Mouse (Mus musculus) neural tube, embryonic 12.5 days (tissue): ENCODE measurements around the gene Il23r. TPM values are rescaled to one million over a fixed set of nuclear protein-coding genes. Genes with fewer than 3 reads are reported as not detected.
"Not testable (repeated sequence)": the region's sequence is repeated elsewhere in the genome, so short reads cannot be mapped to it uniquely, and the experiment has no call there.

ENCODE experiments used
- ATAC-seq: fragments of 200-750 bp; cut with Nextera tagmentation; 2 replicates; pipeline ENCODE4 v1.8.0; 2017; ENCODE audit warnings: low read depth, mild to moderate bottlenecking, moderate TSS enrichment, moderate library complexity; ENCODE audit not compliant: low FRiP score
- H3K27ac ChIP-seq: fragments of 300-500 bp; sonication (generic); 2 replicates; pipeline ENCODE4 v1.5.1; 2016
- H3K27me3 ChIP-seq: fragments of 300-500 bp; sonication (generic); replicated peaks from 2 replicates; pipeline ENCODE4 v1.6.1; 2016; ENCODE audit warnings: mild to moderate bottlenecking
- H3K36me3 ChIP-seq: fragments of 300-500 bp; sonication (generic); 2 replicates; pipeline ENCODE4 v1.6.1; 2016; ENCODE audit warnings: mild to moderate bottlenecking
- H3K4me1 ChIP-seq: fragments of 300-500 bp; sonication (generic); 2 replicates; pipeline ENCODE4 v1.6.1; 2016
- H3K4me2 ChIP-seq: fragments of 300-500 bp; sonication (generic); replicated peaks from 2 replicates; pipeline ENCODE4 v1.6.1; 2016; ENCODE audit warnings: mild to moderate bottlenecking
- H3K4me3 ChIP-seq: fragments of 300-500 bp; sonication (generic); 2 replicates; pipeline ENCODE4 v1.5.1; 2016
- H3K9ac ChIP-seq: fragments of 300-500 bp; sonication (generic); 2 replicates; pipeline ENCODE4 v1.6.1; 2016; ENCODE audit warnings: mild to moderate bottlenecking
- H3K9me3 ChIP-seq: fragments of 300-500 bp; sonication (generic); 2 replicates; pipeline ENCODE4 v1.6.1; 2016; ENCODE audit warnings: mild to moderate bottlenecking
- WGBS: fragments of 180-500 bp; shearing (Covaris S2); methylation state at CpG from one replicate; pipeline ENCODE4 v1.1.7; 2016; 5-methylcytosine and 5-hydroxymethylcytosine counted together
- polyA plus RNA-seq: library from polyadenylated mRNA; unstranded; fragments of >200 nt; fragmentation: Nextera tagmentation; extraction: Ambion mirVana; gene quantifications from 2 replicates; pipeline ENCODE4 v1.2.1, GENCODE M21; 2016

Il23r gene
- not detected in 2 replicates for polyA plus RNA-seq

DNA sequence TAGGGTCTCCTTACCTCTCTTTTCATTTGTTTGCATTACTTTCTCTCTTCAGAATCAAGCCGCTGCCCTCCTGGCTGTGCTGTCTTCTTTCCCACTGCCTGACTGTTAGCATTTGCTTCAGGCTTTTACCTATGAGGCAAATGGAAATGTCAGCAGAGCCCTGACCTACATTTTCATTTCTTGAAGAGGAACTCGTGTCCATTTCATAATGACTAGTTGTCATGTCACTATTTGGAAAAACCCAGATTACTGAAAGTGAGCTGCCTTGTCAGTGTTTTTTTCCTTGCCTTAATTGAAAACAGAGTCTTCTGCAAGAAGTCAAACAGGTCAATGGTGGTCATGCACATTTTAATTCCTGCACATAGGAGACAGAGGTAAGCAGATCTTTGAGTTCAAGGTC lies at the start of gene Il23r:
TSS of gene Il23r (minus strand) at position 101 of the 400 bp plus-strand sequence.
- H3K9ac ChIP-seq = no peak within 1 kb of the TSS
- WGBS = 81% methylated on average over 2 of the region's 2 CpGs
- no peaks in the 10 kb centered on the region for H3K9me3 ChIP-seq
- no peak within 1 kb of the TSS for H3K4me3 ChIP-seq
- H3K27me3 ChIP-seq = no peaks in the 10 kb centered on the region
- ATAC-seq = no peak
- H3K27ac ChIP-seq = no peak within 1 kb of the TSS
- H3K36me3 ChIP-seq = no peaks in the 10 kb centered on the region
- no peak within 1 kb of the TSS for H3K4me2 ChIP-seq
- no peaks in the 10 kb centered on the region for H3K4me1 ChIP-seq

DNA sequence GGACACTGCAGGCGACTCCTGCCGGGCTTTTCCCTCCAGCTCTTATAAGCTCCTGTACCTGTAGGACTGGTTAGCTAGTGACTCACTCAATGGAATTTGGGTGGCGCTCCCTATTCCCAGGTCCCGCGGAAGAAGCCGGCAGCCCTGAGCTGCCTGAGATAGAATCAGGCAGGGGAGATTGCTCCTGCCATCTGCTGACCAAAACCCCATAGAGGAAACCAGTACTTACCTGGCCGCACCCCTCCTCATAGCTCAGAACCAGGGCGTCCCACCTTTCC lies 44.1 kb upstream of the Il23r start, which contains the start of gene Tacstd2:
TSS of gene Tacstd2 (minus strand) at position 20 of the 278 bp plus-strand sequence.
- Histone ChIP-seq H3K4me3 (peak within 1 kb of the TSS; percentile 41), H3K9me3 (no peaks in the 10 kb centered on the region), H3K27ac (no peak within 1 kb of the TSS), H3K9ac (peak within 1 kb of the TSS; percentile 29; the same call in 1 of the 2 replicates), H3K4me1 (peaks cover 16% of the 10 kb centered on the region), H3K27me3 (peaks cover 58% of the 10 kb centered on the region), H3K36me3 (no peaks in the 10 kb centered on the region), H3K4me2 (peak within 1 kb of the TSS; percentile 79)
- ATAC-seq = no peak
- 6% methylated on average over 8 of the region's 8 CpGs for WGBS

DNA sequence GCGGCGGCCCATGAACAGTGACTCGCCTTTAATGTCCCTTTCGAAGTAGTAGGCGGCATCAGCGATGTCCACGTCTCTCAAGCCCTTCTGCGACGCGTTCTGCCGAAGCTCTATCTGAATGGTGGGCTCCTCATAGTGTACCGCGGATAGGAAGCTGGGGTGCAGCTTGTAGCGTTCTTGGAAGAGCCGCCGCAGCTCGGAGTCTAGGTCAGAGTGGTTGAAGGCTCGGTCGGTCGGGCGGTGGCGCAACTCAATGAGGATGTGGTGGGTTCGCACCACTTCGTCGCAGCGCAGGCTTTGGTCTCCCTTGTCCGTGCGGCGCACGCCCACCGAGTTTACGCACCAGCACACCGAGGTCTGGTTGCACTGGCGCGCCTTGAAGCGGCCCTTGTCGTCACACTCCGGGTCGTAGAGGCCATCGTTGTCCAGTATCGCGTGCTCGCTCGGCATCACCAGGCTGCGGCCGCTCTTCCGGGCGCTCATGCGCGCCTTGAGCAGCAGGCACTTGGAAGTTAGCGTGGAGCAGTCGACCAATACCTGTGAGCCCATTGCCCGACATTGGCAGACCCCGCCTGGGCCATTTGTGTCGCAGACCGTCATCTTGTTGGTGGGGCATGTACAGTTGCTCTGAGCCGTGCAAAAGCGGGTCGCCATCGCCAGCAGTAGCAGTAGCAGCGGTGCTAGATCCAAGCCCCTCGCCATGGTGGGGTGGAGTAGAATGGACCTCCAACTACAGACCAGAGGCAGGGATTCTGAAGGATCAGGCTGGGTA lies 43.5 kb upstream of the Il23r start:
- H3K4me1 ChIP-seq = peaks cover 16% of the 10 kb centered on the region
- ATAC-seq = peak; percentile 51
- WGBS = under 1% methylated on average over 62 of the region's 62 CpGs
- no peaks in the 10 kb centered on the region for H3K9me3 ChIP-seq
- H3K4me3 ChIP-seq = peak overlapping the region; percentile 41
- H3K36me3 ChIP-seq = no peaks in the 10 kb centered on the region
- H3K27me3 ChIP-seq = peaks cover 58% of the 10 kb centered on the region
- peak overlapping the region; percentile 79 for H3K4me2 ChIP-seq
- H3K27ac ChIP-seq = no peak overlapping the region
- peak overlapping the region; percentile 29; the same call in 1 of the 2 replicates for H3K9ac ChIP-seq

DNA sequence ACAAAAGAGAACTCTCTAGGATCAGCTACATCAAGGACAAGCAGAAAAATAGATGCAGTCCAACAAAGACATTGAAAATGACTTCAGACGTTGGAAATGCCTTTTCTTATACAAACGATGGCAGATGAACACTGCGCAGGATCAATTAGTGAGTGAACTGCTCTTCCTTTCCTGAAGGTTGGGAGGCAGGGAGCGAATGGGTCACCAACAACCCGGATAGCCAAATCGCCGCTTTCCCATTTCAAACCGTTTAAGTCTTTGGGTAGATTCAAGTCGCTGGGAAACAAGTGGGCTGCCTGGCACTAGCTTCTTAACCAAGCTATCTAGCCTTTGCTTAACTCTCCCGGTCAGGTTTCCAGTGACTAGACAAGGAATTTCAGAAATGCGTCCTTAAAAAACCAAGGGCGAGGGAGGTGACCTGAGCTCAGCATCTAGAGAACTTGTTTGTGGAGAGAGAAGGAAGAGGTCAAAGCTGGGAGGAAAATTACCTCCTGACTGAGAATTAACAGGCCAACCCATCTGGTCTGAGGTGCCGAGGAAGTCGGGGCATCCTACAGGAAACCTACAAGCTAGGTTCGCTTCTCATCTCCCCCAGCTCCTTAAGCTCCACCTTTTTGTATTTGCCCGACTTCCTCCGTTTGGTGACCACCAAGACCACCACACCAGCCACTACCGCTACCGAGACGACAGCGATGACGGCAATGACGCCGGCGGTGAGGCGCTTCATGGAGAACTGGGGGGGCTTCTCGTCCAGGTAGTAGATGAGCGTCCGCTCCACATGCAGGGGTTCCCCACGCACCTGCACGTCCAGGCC lies 42.7 kb upstream of the Il23r start:
- 8% methylated on average over 31 of the region's 31 CpGs for WGBS
- Histone ChIP-seq H3K4me1 (peaks cover 16% of the 10 kb centered on the region), H3K4me2 (peak overlapping the region; percentile 79), H3K4me3 (peak overlapping the region; percentile 41), H3K27ac (no peak overlapping the region), H3K36me3 (no peaks in the 10 kb centered on the region), H3K27me3 (peaks cover 58% of the 10 kb centered on the region), H3K9ac (no peak overlapping the region), H3K9me3 (no peaks in the 10 kb centered on the region)
- ATAC-seq = no peak

DNA sequence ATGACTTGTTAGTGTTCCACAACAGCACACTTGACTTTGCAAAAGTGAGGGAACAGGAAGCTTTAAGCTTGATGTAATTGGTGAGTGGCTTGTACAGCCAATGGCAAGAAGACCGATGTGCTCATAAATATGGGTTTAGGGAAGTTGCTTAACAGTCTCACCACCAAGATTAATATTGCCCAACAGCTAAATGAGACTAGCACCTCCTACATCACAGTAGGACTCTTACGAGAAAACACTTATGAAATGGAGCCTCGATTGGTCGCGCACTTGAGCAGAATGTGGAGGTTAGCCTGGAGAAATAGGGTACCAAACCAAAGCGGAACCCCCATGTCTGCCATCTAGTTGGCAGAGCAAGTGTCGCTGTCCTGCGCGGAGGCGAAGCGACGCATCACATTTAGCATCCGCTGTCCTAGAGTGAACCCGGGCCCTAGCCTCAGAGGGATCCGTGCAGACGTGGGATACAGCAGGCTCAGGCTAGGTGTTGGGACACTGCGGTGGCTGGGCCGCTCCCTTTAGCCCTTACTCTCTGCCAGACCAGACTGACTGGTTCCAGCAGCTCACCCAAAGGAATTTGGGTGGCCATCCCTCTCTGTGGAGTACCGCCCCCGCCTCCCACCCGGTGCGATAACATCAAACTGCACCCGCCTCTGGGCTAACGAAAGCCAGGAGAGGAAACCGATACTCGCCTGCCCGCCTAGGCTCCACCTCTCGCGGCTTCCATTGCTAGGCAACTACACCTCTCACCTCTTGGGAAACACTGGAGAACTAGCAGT lies 41.2 kb upstream of the Il23r start:
- Histone ChIP-seq H3K9ac (no peak overlapping the region), H3K4me2 (peak overlapping the region; percentile 51), H3K36me3 (no peaks in the 10 kb centered on the region), H3K27ac (no peak overlapping the region), H3K27me3 (peaks cover 58% of the 10 kb centered on the region), H3K4me3 (peak overlapping the region; percentile 19; the same call in 1 of the 2 replicates), H3K4me1 (peaks cover 16% of the 10 kb centered on the region), H3K9me3 (no peaks in the 10 kb centered on the region)
- ATAC-seq = peak; percentile 59; the same call in 1 of the 2 replicates
- 11% methylated on average over 29 of the region's 29 CpGs for WGBS

DNA sequence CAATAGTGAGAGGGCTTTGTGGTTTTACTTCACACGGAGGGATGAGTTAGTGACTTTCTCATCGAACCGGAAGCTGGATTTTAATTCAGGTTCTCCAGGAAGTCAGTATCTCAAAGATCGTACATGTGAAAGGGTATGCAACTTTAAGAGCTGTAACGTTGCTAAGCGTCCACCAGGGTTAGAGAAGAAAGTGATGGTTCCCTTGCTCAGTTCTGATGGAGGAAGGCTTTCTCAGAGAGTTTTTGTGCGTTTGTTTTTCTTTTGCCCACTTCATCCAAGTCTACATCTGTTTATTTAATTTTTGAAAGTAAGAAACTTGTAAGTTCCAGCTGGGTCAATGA lies 40.1 kb upstream of the Il23r start:
- WGBS = 71% methylated on average over 7 of the region's 7 CpGs
- ATAC-seq = no peak
- H3K27ac ChIP-seq = no peak overlapping the region
- H3K27me3 ChIP-seq = peaks cover 55% of the 10 kb centered on the region
- no peak overlapping the region for H3K4me3 ChIP-seq
- H3K4me2 ChIP-seq = no peak overlapping the region
- no peaks in the 10 kb centered on the region for H3K36me3 ChIP-seq
- H3K9ac ChIP-seq = no peak overlapping the region
- H3K4me1 ChIP-seq = peaks cover 16% of the 10 kb centered on the region
- H3K9me3 ChIP-seq = no peaks in the 10 kb centered on the region

DNA sequence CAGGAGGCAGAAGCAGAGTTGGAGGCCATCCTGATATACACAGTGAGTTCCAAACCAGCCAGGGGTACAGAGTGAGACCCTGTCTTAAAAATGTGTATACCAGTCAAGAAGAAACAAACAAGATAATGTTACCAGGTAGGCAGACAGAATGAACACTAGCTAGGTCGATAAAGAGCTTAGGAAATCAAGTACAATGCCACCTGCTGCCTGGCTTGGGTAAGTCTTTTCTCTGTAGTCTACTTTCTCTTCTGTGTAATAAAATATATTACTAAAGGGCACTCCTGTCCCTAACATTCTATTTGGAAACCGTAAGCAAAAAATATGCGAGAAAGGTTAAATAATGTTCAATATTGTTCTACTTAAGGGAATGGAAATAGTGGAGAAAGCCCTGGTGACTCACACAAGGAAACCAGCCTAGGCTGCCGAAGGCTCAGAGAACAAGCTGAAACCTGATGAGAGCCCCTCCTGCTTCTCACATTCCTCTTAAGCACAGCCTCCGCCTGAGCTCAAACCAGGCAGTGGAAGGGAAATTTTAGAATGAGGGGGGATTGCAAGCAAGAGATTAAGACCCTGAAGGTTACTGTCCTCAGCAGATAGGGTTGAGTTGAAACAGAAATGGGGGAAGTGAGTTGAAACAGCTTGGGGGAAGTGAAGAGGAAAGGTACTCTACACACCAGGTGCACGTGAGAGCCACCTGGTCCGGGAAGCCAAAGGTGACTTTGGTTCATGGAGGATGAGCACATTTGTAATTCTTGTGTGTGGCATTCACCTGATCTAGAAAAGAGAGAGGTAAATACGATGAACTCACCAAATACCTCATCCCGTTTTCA lies 39.6 kb upstream of the Il23r start:
- no peak overlapping the region for H3K4me3 ChIP-seq
- H3K9ac ChIP-seq = no peak overlapping the region
- H3K4me1 ChIP-seq = peaks cover 16% of the 10 kb centered on the region
- H3K9me3 ChIP-seq = no peaks in the 10 kb centered on the region
- no peak overlapping the region for H3K4me2 ChIP-seq
- no peak overlapping the region for H3K27ac ChIP-seq
- H3K36me3 ChIP-seq = no peaks in the 10 kb centered on the region
- 65% methylated on average over 9 of the region's 9 CpGs for WGBS
- ATAC-seq = no peak
- peaks cover 49% of the 10 kb centered on the region for H3K27me3 ChIP-seq

DNA sequence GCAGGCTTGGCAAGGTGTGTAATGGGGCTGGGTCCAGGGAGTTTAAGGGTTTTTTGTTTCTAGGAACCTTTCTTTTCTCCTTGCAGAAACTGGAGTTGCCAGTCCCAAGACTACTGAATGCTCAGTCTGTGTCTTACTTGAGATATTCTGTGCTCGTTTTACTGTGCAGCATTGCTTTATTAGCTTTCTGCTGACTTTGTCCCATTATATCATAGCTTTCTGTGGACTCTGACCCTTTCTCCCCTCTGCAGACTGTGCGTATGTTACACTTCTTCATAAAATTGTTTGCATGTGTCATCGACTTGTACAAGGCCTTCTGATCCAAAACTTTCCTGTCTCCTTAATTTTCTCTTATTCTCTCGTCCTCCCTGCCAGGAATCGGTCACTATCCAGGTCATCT lies 34.7 kb upstream of the Il23r start:
- Histone ChIP-seq H3K9ac (no peak overlapping the region), H3K4me2 (no peak overlapping the region), H3K27ac (no peak overlapping the region), H3K27me3 (peaks cover 3% of the 10 kb centered on the region; the same call in 1 of the 2 replicates), H3K4me3 (no peak overlapping the region), H3K36me3 (no peaks in the 10 kb centered on the region), H3K4me1 (no peaks in the 10 kb centered on the region), H3K9me3 (no peaks in the 10 kb centered on the region)
- no peak for ATAC-seq
- WGBS = 90% methylated on average over 5 of the region's 5 CpGs

DNA sequence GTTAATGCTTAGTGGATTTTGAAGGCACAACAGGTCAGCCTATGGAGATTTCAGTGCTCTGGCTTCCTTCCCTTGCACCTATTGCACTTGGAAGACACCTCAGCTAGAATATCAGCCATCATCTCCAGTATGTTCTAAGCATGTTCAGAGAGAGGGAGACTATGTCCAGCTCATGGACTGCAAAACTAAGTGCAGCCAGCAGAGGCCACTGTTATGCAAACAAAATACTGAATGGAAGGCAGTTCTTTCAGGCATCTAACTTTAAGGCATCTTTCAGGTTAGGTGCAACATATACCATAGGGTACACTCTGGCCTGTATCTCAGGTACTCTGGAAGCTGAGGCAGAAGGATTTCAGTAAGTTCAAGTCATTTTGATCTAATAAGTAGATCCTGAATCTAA lies 19.1 kb upstream of the Il23r start:
- no peak overlapping the region for H3K9ac ChIP-seq
- no peak overlapping the region for H3K4me3 ChIP-seq
- H3K27me3 ChIP-seq = no peaks in the 10 kb centered on the region
- H3K36me3 ChIP-seq = no peaks in the 10 kb centered on the region
- H3K4me1 ChIP-seq = no peaks in the 10 kb centered on the region
- ATAC-seq = no peak
- H3K27ac ChIP-seq = no peak overlapping the region
- no peaks in the 10 kb centered on the region for H3K9me3 ChIP-seq
- H3K4me2 ChIP-seq = no peak overlapping the region

DNA sequence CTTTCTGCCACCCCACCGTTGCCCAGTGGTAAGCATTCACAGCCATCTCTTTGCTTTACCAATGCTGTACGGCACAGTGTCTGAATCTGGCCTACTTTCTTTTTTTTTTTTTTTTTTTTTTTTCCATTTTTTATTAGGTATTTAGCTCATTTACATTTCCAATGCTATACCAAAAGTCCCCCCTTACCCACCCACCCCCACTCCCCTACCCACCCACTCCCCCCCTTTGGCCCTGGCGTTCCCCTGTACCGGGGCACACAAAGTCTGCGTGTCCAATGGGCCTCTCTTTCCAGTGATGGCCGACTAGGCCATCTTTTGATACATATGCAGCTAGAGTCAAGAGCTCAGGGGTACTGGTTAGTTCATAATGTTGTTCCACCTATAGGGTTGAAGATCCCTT lies 10.3 kb upstream of the Il23r start:
- WGBS = 87% methylated on average over 2 of the region's 6 CpGs
- H3K4me2 ChIP-seq, H3K27me3 ChIP-seq, H3K27ac ChIP-seq, H3K9ac ChIP-seq, H3K9me3 ChIP-seq, H3K36me3 ChIP-seq, H3K4me3 ChIP-seq, H3K4me1 ChIP-seq: not testable (repeated sequence)
- ATAC-seq = peak; percentile 61; the same call in 1 of the 2 replicates

DNA sequence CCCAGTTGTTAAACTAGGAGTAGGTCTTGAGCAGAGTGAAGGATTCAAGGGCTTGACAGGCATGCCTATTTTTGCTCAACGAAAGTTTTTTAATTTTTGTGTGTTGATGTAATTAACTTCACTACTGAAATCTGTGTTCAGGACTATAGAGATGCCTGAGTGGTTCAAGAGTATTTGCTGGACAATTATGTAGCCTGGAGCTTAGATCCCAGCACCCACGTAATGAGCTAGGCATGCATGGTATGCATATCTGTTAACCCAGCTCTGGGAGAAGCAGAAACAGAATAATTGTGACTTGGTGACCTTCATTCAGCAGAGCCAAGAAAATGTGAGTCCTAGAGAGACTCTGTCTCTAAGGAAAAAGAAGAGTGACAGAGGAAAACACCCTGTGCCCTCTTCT lies 10.6 kb downstream of the Il23r start:
- no peak overlapping the region for H3K9ac ChIP-seq
- H3K27ac ChIP-seq = no peak overlapping the region
- H3K27me3 ChIP-seq = no peaks in the 10 kb centered on the region
- WGBS = 79% methylated on average over 2 of the region's 2 CpGs
- H3K9me3 ChIP-seq = no peaks in the 10 kb centered on the region
- no peaks in the 10 kb centered on the region for H3K4me1 ChIP-seq
- no peaks in the 10 kb centered on the region for H3K36me3 ChIP-seq
- no peak overlapping the region for H3K4me3 ChIP-seq
- no peak overlapping the region for H3K4me2 ChIP-seq
- ATAC-seq = no peak
